30 mouse cellular contexts compared by ENCODE assay signal in genomic region chr4:116165708-116166407, GRCm38 (mm10). TPM values are rescaled to one million over a fixed set of nuclear protein-coding genes. Genes with fewer than 3 reads are reported as not detected.
A peak's percentile ranks its signal among the peaks of the same experiment; 100 is the strongest.
DNase-seq lines count a peak whose midpoint lies in the region; ATAC-seq and TF ChIP-seq lines count a peak whose summit lies in the region.
"Had no signal": no experiment of that assay in that cellular context is flagged by ENCODE, and none has a peak within 500 bp of the region (broad histone marks: within the 10 kb centered on the region; RNA-seq: fewer than 3 reads in every experiment).

No protein-coding gene starts in this region.

- no peak for TF ChIP-seq CTCF in stomach, postnatal 0 days (IDR thresholded peaks at IDR 0.05; ENCODE audit: low read depth)

- H3K9me3 ChIP-seq in lung, embryonic 15.5 days = no peaks in the 10 kb centered on the region
- H3K9me3 ChIP-seq in intestine, embryonic 14.5 days (ENCODE audit: control insufficient read depth, low read length) = no peaks in the 10 kb centered on the region
- H3K9me3 ChIP-seq in limb, embryonic 10.5 days (replicated peaks) = no peaks in the 10 kb centered on the region
- no peaks in the 10 kb centered on the region for H3K9me3 ChIP-seq in stomach, postnatal 0 days (ENCODE audit: control insufficient read depth, low read length)
- H3K9me3 ChIP-seq: embryonic facial prominence, embryonic 13.5 days; forebrain, embryonic 12.5 days; heart, embryonic 12.5 days; hindbrain, embryonic 10.5 days; liver, embryonic 13.5 days; megakaryocyte, embryonic 14.5 days; midbrain, embryonic 13.5 days had no signal

- 36% methylated on average over 8 of the region's 8 CpGs for whole genome bisulfite sequencing in lung, embryonic 15.5 days
- WGBS in intestine, embryonic 14.5 days = 33% methylated on average over 8 of the region's 8 CpGs
- WGBS in limb, embryonic 10.5 days = 57% methylated on average over 8 of the region's 8 CpGs
- 36% methylated on average over 8 of the region's 8 CpGs for WGBS in stomach, postnatal 0 days

- no peak for DNase-seq in lung, postnatal 4 days
- no peak for DNase-seq in intestine, embryonic 14.5 days (ENCODE audit: low spot score)
- DNase-seq in limb, embryonic 10.5 days (ENCODE audit: low spot score) = no peak
- peak; percentile 63 for DNase-seq in stomach, postnatal 0 days (ENCODE audit: low spot score)
- no peak for DNase-seq in cerebellum, postnatal 36 days
- no peak for DNase-seq in thymus, postnatal 10 days (ENCODE audit: low spot score in 2 of 2)
- DNase-seq: adrenal gland, postnatal 10 days; cerebellum, adult 18-20 months; cerebellum, postnatal 14 days; gastrocnemius, adult 2 months; heart, postnatal 10 days; kidney, adult 18-20 months; liver, embryonic 13.5 days; lung, postnatal 14 days; spleen, adult 18-20 months; thymus, adult 18-20 months; thymus, postnatal 4 days had no signal

- no peak overlapping the region for H3K9ac ChIP-seq in lung, embryonic 15.5 days
- H3K9ac ChIP-seq in intestine, embryonic 14.5 days (ENCODE audit: low read length) = no peak overlapping the region
- peak overlapping the region; percentile 2; the same call in 1 of the 2 replicates for H3K9ac ChIP-seq in stomach, postnatal 0 days (ENCODE audit: low read length)
- H3K9ac ChIP-seq: embryonic facial prominence, embryonic 13.5 days; forebrain, embryonic 12.5 days; heart, embryonic 12.5 days; liver, embryonic 13.5 days; midbrain, embryonic 13.5 days had no signal

- TF ChIP-seq EP300 in stomach, postnatal 0 days (optimal IDR thresholded peaks at IDR 0.05) = no peak

- H3K36me3 ChIP-seq in lung, embryonic 15.5 days = no peaks in the 10 kb centered on the region
- H3K36me3 ChIP-seq in intestine, embryonic 14.5 days (ENCODE audit: control insufficient read depth, insufficient read depth, low read length) = 0 out of 2 replicates have a peak, but pooled peaks cover 11% of the 10 kb centered on the region
- peaks cover 6% of the 10 kb centered on the region for H3K36me3 ChIP-seq in limb, embryonic 10.5 days
- H3K36me3 ChIP-seq in stomach, postnatal 0 days (ENCODE audit: control insufficient read depth, insufficient read depth, low read length) = 0 out of 2 replicates have a peak, but pooled peaks cover under 1% of the 10 kb centered on the region
- H3K36me3 ChIP-seq: liver, embryonic 13.5 days; midbrain, embryonic 13.5 days had no signal

- H3K27me3 ChIP-seq in lung, embryonic 15.5 days = no peaks in the 10 kb centered on the region
- no peaks in the 10 kb centered on the region for H3K27me3 ChIP-seq in intestine, embryonic 14.5 days (replicated peaks; ENCODE audit: control insufficient read depth, insufficient read depth, low read length)
- no peaks in the 10 kb centered on the region for H3K27me3 ChIP-seq in limb, embryonic 10.5 days (ENCODE audit: low read depth, poor library complexity, severe bottlenecking)
- H3K27me3 ChIP-seq in stomach, postnatal 0 days (ENCODE audit: control insufficient read depth, insufficient read depth, low read length) = no peaks in the 10 kb centered on the region
- H3K27me3 ChIP-seq: embryonic facial prominence, embryonic 13.5 days; forebrain, embryonic 12.5 days; heart, embryonic 12.5 days; midbrain, embryonic 13.5 days had no signal

- no peak overlapping the region for H3K4me2 ChIP-seq in lung, embryonic 15.5 days
- 0 out of 2 replicates have a peak overlapping the region, but pooled peaks have one; percentile 8 for H3K4me2 ChIP-seq in intestine, embryonic 14.5 days (ENCODE audit: low read length)
- peak overlapping the region; percentile 34; the same call in 1 of the 2 replicates for H3K4me2 ChIP-seq in stomach, postnatal 0 days (replicated peaks; ENCODE audit: low read depth)
- H3K4me2 ChIP-seq: embryonic facial prominence, embryonic 13.5 days; forebrain, embryonic 12.5 days; heart, embryonic 12.5 days; liver, embryonic 13.5 days; midbrain, embryonic 13.5 days had no signal

- H3K27ac ChIP-seq in lung, embryonic 15.5 days = peak overlapping the region; percentile 79
- peak overlapping the region; percentile 14; the same call in 1 of the 2 replicates for H3K27ac ChIP-seq in intestine, embryonic 14.5 days (ENCODE audit: low read depth)
- 0 out of 2 replicates have a peak overlapping the region, but pooled peaks have one; percentile 38 for H3K27ac ChIP-seq in limb, embryonic 10.5 days
- H3K27ac ChIP-seq in stomach, postnatal 0 days (replicated peaks) = peak overlapping the region; percentile 84
- H3K27ac ChIP-seq: forebrain, embryonic 12.5 days; gastrocnemius, adult 2 months; hindbrain, embryonic 10.5 days; liver, embryonic 13.5 days; midbrain, embryonic 13.5 days had no signal

- ATAC-seq in lung, embryonic 15.5 days (ENCODE audit: borderline replicate concordance, extremely low read depth, low FRiP score, low TSS enrichment) = no peak
- 0 out of 2 replicates have a peak, but pooled peaks have one; percentile 20 for ATAC-seq in intestine, embryonic 14.5 days (replicated peaks; ENCODE audit: low FRiP score, low TSS enrichment, low read depth)
- ATAC-seq in stomach, postnatal 0 days (ENCODE audit: low FRiP score, low TSS enrichment) = peak; percentile 57
- ATAC-seq: hindbrain, embryonic 16.5 days; midbrain, embryonic 13.5 days had no signal

- H3K4me1 ChIP-seq in lung, embryonic 15.5 days = peaks cover 35% of the 10 kb centered on the region
- no peaks in the 10 kb centered on the region for H3K4me1 ChIP-seq in intestine, embryonic 14.5 days (replicated peaks; ENCODE audit: control insufficient read depth, insufficient read depth, low read length)
- H3K4me1 ChIP-seq in limb, embryonic 10.5 days = peaks cover 22% of the 10 kb centered on the region
- H3K4me1 ChIP-seq in stomach, postnatal 0 days (replicated peaks; ENCODE audit: control insufficient read depth, insufficient read depth) = no peaks in the 10 kb centered on the region
- H3K4me1 ChIP-seq: forebrain, embryonic 12.5 days; midbrain, embryonic 13.5 days had no signal

- H3K4me3 ChIP-seq in lung, embryonic 15.5 days = no peak overlapping the region
- no peak overlapping the region for H3K4me3 ChIP-seq in intestine, embryonic 14.5 days (ENCODE audit: low read depth, low read length)
- no peak overlapping the region for H3K4me3 ChIP-seq in limb, embryonic 10.5 days
- H3K4me3 ChIP-seq in stomach, postnatal 0 days (ENCODE audit: low read depth, low read length) = peak overlapping the region; percentile 27; the same call in 1 of the 2 replicates
- H3K4me3 ChIP-seq: embryonic facial prominence, embryonic 13.5 days; erythroblast, embryonic 14.5 days; forebrain, embryonic 12.5 days; gastrocnemius, adult 2 months; heart, embryonic 12.5 days; hindbrain, embryonic 10.5 days; liver, embryonic 13.5 days; megakaryocyte, embryonic 14.5 days; midbrain, embryonic 13.5 days had no signal

RNA-seq across cellular contexts. Expression of gene Tspan1, which starts 1.5 kb away (rescaled TPM):
- polyA plus RNA-seq in lung, embryonic 15.5 days (2015; fragmentation: Nextera tagmentation; extraction: Ambion mirVana) = 10.6 and 13.3 TPM in 2 replicates
- 26.5 and 33.5 TPM in 2 replicates for polyA plus RNA-seq in intestine, embryonic 14.5 days (2014; fragmentation: Nextera tagmentation; extraction: Ambion mirVana)
- polyA plus RNA-seq in limb, embryonic 10.5 days (2016; fragmentation: Nextera tagmentation; extraction: Ambion mirVana) = not detected in 2 replicates
- 319 and 330 TPM in 2 replicates for polyA plus RNA-seq in stomach, postnatal 0 days (2015; fragmentation: Nextera tagmentation; extraction: Ambion mirVana)
- polyA plus RNA-seq: erythroblast, embryonic 14.5 days; heart, embryonic 12.5 days; hindbrain, embryonic 10.5 days; limb, embryonic 14.5 days; liver, embryonic 13.5 days had no signal

RNA-seq across cellular contexts. Expression of gene 1700042G07Rik, which starts 7.3 kb away (rescaled TPM):
- not detected in 2 replicates for polyA plus RNA-seq in lung, embryonic 15.5 days (2015; fragmentation: Nextera tagmentation; extraction: Ambion mirVana)
- polyA plus RNA-seq in intestine, embryonic 14.5 days (2014; fragmentation: Nextera tagmentation; extraction: Ambion mirVana) = not detected in 2 replicates
- not detected in 2 replicates for polyA plus RNA-seq in limb, embryonic 10.5 days (2016; fragmentation: Nextera tagmentation; extraction: Ambion mirVana)
- polyA plus RNA-seq in stomach, postnatal 0 days (2015; fragmentation: Nextera tagmentation; extraction: Ambion mirVana) = not detected in 2 replicates
- polyA plus RNA-seq: embryonic facial prominence, embryonic 13.5 days; erythroblast, embryonic 14.5 days; forebrain, embryonic 12.5 days; frontal cortex, adult 2 months; heart, embryonic 12.5 days; hindbrain, embryonic 10.5 days; hindbrain, embryonic 16.5 days; limb, embryonic 14.5 days; liver, embryonic 13.5 days; midbrain, embryonic 13.5 days; neural tube, embryonic 11.5 days had no signal

RNA-seq across cellular contexts. Expression of gene Gm49337, which starts 7.3 kb away (rescaled TPM):
- not detected in 2 replicates for polyA plus RNA-seq in lung, embryonic 15.5 days (2015; fragmentation: Nextera tagmentation; extraction: Ambion mirVana)
- polyA plus RNA-seq in intestine, embryonic 14.5 days (2014; fragmentation: Nextera tagmentation; extraction: Ambion mirVana) = not detected in 2 replicates
- polyA plus RNA-seq in limb, embryonic 10.5 days (2016; fragmentation: Nextera tagmentation; extraction: Ambion mirVana) = not detected in 2 replicates
- polyA plus RNA-seq in stomach, postnatal 0 days (2015; fragmentation: Nextera tagmentation; extraction: Ambion mirVana) = not detected in 2 replicates
- polyA plus RNA-seq: embryonic facial prominence, embryonic 13.5 days; erythroblast, embryonic 14.5 days; forebrain, embryonic 12.5 days; gonadal fat pad, adult 2 months; heart, embryonic 12.5 days; hindbrain, embryonic 10.5 days; hindbrain, embryonic 16.5 days; limb, embryonic 14.5 days; liver, embryonic 13.5 days; midbrain, embryonic 13.5 days; neural tube, embryonic 11.5 days had no signal

RNA-seq across cellular contexts. Expression of gene Lurap1, which starts 14.7 kb away (rescaled TPM):
- 2.8 and 3.3 TPM in 2 replicates for polyA plus RNA-seq in lung, embryonic 15.5 days (2015; fragmentation: Nextera tagmentation; extraction: Ambion mirVana)
- 1.9 and 2.5 TPM in 2 replicates for polyA plus RNA-seq in intestine, embryonic 14.5 days (2014; fragmentation: Nextera tagmentation; extraction: Ambion mirVana)
- 1.6 and 2.2 TPM in 2 replicates for polyA plus RNA-seq in limb, embryonic 10.5 days (2016; fragmentation: Nextera tagmentation; extraction: Ambion mirVana)
- polyA plus RNA-seq in stomach, postnatal 0 days (2015; fragmentation: Nextera tagmentation; extraction: Ambion mirVana) = 1.2 and 1.6 TPM in 2 replicates
- polyA plus RNA-seq: erythroblast, embryonic 14.5 days had no signal

RNA-seq across cellular contexts. Expression of gene Pomgnt1, which starts 42.2 kb away (rescaled TPM):
- 59.2 and 66.1 TPM in 2 replicates for polyA plus RNA-seq in lung, embryonic 15.5 days (2015; fragmentation: Nextera tagmentation; extraction: Ambion mirVana)
- 53.7 and 57.4 TPM in 2 replicates for polyA plus RNA-seq in intestine, embryonic 14.5 days (2014; fragmentation: Nextera tagmentation; extraction: Ambion mirVana)
- 59.2 and 67.7 TPM in 2 replicates for polyA plus RNA-seq in limb, embryonic 10.5 days (2016; fragmentation: Nextera tagmentation; extraction: Ambion mirVana)
- 26.6 and 29.6 TPM in 2 replicates for polyA plus RNA-seq in stomach, postnatal 0 days (2015; fragmentation: Nextera tagmentation; extraction: Ambion mirVana)

Comparison
In these comparisons a context has a peak if more than half of its experiments do, and no peak if none do; other contexts are left out.
1. H3K27ac ChIP-seq: peak in every context shown above with its lines; median percentile 84 in stomach, postnatal 0 days; 79 in lung, embryonic 15.5 days; 38 in limb, embryonic 10.5 days; 14 in intestine, embryonic 14.5 days.